24 mouse cellular contexts compared by ENCODE assay signal in the genomic region with DNA sequence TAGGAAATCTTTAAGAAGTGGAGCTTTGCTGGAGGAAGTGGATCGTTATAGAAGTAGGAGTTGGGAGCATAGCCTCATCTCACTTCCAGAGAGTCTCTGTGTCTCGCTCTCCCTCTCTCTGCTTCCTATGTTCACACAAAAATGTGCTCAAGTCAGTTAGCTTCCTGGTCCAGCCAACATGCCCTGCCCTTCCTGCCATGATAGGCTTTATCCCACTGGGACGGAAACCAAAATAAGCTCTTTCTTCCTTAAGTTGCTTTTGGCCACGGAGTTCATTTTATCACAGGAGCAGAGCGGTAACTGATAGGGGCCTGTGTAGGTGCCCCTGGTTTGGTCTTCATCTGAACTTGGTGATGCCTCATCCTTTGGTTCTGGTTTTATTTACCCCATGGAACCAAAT.
DNase-seq lines count a peak whose midpoint lies in the region; ATAC-seq and TF ChIP-seq lines count a peak whose summit lies in the region.
"Had no signal": no experiment of that assay in that cellular context is flagged by ENCODE, and none has a peak within 500 bp of the region (broad histone marks: within the 10 kb centered on the region; RNA-seq: fewer than 3 reads in every experiment).

No protein-coding gene starts in this region.

- 0 out of 2 replicates have a peak, but pooled peaks have one; percentile 38 for ATAC-seq in heart, embryonic 14.5 days (ENCODE audit: insufficient number of reproducible peaks, insufficient read depth, low FRiP score, low read depth)
- ATAC-seq in liver, embryonic 12.5 days = no peak
- no peak for ATAC-seq in liver, postnatal 0 days
- ATAC-seq: forebrain, embryonic 13.5 days; forebrain, embryonic 16.5 days; intestine, postnatal 0 days; Patski had no signal

- no peaks in the 10 kb centered on the region for H3K9me3 ChIP-seq in heart, embryonic 14.5 days (ENCODE audit: control insufficient read depth, low read length)
- no peaks in the 10 kb centered on the region for H3K9me3 ChIP-seq in liver, embryonic 12.5 days (replicated peaks)
- H3K9me3 ChIP-seq in liver, postnatal 0 days (ENCODE audit: low read length) = no peaks in the 10 kb centered on the region
- H3K9me3 ChIP-seq: forebrain, embryonic 10.5 days; forebrain, embryonic 13.5 days; G1E; hindbrain, embryonic 12.5 days; hindbrain, embryonic 15.5 days had no signal

- H3K27me3 ChIP-seq in heart, embryonic 14.5 days (ENCODE audit: control insufficient read depth, insufficient read depth, low read length) = no peaks in the 10 kb centered on the region
- H3K27me3 ChIP-seq in liver, embryonic 12.5 days (replicated peaks) = no peaks in the 10 kb centered on the region
- no peaks in the 10 kb centered on the region for H3K27me3 ChIP-seq in liver, postnatal 0 days (ENCODE audit: insufficient read depth, low read length)
- H3K27me3 ChIP-seq: forebrain, embryonic 13.5 days; hindbrain, embryonic 12.5 days; hindbrain, embryonic 15.5 days; Patski had no signal

- peaks cover 22 to 51% of the 10 kb centered on the region in 2 experiments for H3K4me1 ChIP-seq in heart, embryonic 14.5 days (ENCODE audit: control insufficient read depth in 2 of 2, insufficient read depth in 2 of 2, low read length in 2 of 2)
- peaks cover 78% of the 10 kb centered on the region for H3K4me1 ChIP-seq in liver, embryonic 12.5 days
- peaks cover 18% of the 10 kb centered on the region for H3K4me1 ChIP-seq in liver, postnatal 0 days (ENCODE audit: insufficient read depth)

- DNase-seq in heart, adult 11 months = peak; percentile 91
- no peak for DNase-seq in heart, postnatal 25 days (ENCODE audit: low spot score)
- DNase-seq in heart, adult 9 months (ENCODE audit: low spot score in 2 of 2) = peak; percentile 26 to 44
- no peak for DNase-seq in heart, postnatal 4 days
- DNase-seq in heart, postnatal 14 days = no peak
- no peak for DNase-seq in liver, postnatal 0 days
- DNase-seq: adrenal gland, postnatal 10 days; adrenal gland, postnatal 36 days; cerebellum, adult 18-20 months; cerebellum, adult 9-10 months; cerebellum, postnatal 14 days; gastrocnemius, postnatal 10 days; gastrocnemius, postnatal 36 days; kidney, adult 2 months had no signal

- intact Hi-C loops in heart, postnatal 25 days (cut with DNase I) = no loop called here
- intact Hi-C loops in heart, postnatal 14 days (cut with DNase I) = no loop called here

- H3K27ac ChIP-seq in heart, embryonic 14.5 days (replicated peaks in 1 of 2; ENCODE audit: control insufficient read depth in 1 of 2, insufficient read depth in 1 of 2, low read depth in 2 of 2, low read length in 2 of 2) = 0 out of 4 replicates have a peak overlapping the region, but pooled peaks of 1 of the 2 experiments have one; percentile 28
- 0 out of 2 replicates have a peak overlapping the region, but pooled peaks have one; percentile 45 for H3K27ac ChIP-seq in liver, embryonic 12.5 days
- no peak overlapping the region for H3K27ac ChIP-seq in liver, postnatal 0 days (ENCODE audit: low read depth)
- H3K27ac ChIP-seq: forebrain, embryonic 10.5 days; forebrain, embryonic 13.5 days; hindbrain, embryonic 12.5 days; hindbrain, embryonic 15.5 days had no signal

- no peak for TF ChIP-seq CTCF in liver, postnatal 0 days (IDR thresholded peaks at IDR 0.05; ENCODE audit: low read depth)

- no peak overlapping the region for H3K4me3 ChIP-seq in heart, embryonic 14.5 days (ENCODE audit: control insufficient read depth in 1 of 2, insufficient read depth in 1 of 2, low read depth in 1 of 2, low read length in 2 of 2)
- H3K4me3 ChIP-seq in liver, embryonic 12.5 days = no peak overlapping the region
- no peak overlapping the region for H3K4me3 ChIP-seq in liver, postnatal 0 days (ENCODE audit: low read depth, low read length)
- H3K4me3 ChIP-seq: forebrain, embryonic 10.5 days; forebrain, embryonic 13.5 days; hindbrain, embryonic 12.5 days; hindbrain, embryonic 15.5 days had no signal

- TF ChIP-seq EP300 in liver, postnatal 0 days (IDR thresholded peaks at IDR 0.05; ENCODE audit: low read depth) = no peak

- H3K4me2 ChIP-seq in heart, embryonic 14.5 days (ENCODE audit: low read length) = no peak overlapping the region
- 0 out of 2 replicates have a peak overlapping the region, but pooled peaks have one; percentile 2 for H3K4me2 ChIP-seq in liver, embryonic 12.5 days
- no peak overlapping the region for H3K4me2 ChIP-seq in liver, postnatal 0 days (ENCODE audit: low read depth, low read length)
- H3K4me2 ChIP-seq: forebrain, embryonic 13.5 days; hindbrain, embryonic 12.5 days; hindbrain, embryonic 15.5 days had no signal

- no peaks in the 10 kb centered on the region for H3K36me3 ChIP-seq in heart, embryonic 14.5 days (ENCODE audit: control insufficient read depth, insufficient read depth, low read length)
- H3K36me3 ChIP-seq in liver, embryonic 12.5 days = no peaks in the 10 kb centered on the region
- 0 out of 2 replicates have a peak, but pooled peaks cover 3% of the 10 kb centered on the region for H3K36me3 ChIP-seq in liver, postnatal 0 days (replicated peaks; ENCODE audit: insufficient read depth, low read length)
- H3K36me3 ChIP-seq: hindbrain, embryonic 12.5 days; hindbrain, embryonic 15.5 days had no signal

- WGBS in heart, embryonic 14.5 days = 49% methylated on average over 5 of the region's 5 CpGs
- 34% methylated on average over 5 of the region's 5 CpGs for WGBS in liver, embryonic 12.5 days (ENCODE audit: insufficient replicate concordance)
- 67% methylated on average over 5 of the region's 5 CpGs for WGBS in liver, postnatal 0 days (ENCODE audit: insufficient replicate concordance)

- H3K9ac ChIP-seq in heart, embryonic 14.5 days (ENCODE audit: low read length) = no peak overlapping the region
- no peak overlapping the region for H3K9ac ChIP-seq in liver, embryonic 12.5 days
- no peak overlapping the region for H3K9ac ChIP-seq in liver, postnatal 0 days (replicated peaks)
- H3K9ac ChIP-seq: forebrain, embryonic 13.5 days; hindbrain, embryonic 12.5 days; hindbrain, embryonic 15.5 days had no signal

Comparison
In these comparisons a context has a peak if more than half of its experiments do, and no peak if none do; other contexts are left out.
1. DNase-seq: peak in heart, adult 11 months (single experiment) and heart, adult 9 months (2 of 2); none in heart, postnatal 25 days (single experiment), heart, postnatal 4 days (single experiment), heart, postnatal 14 days (0 of 2) and liver, postnatal 0 days (single experiment).